Mouse (Mus musculus) adrenal gland, postnatal 10 days (tissue): ENCODE measurements around the gene Cldn20. TPM values are rescaled to one million over a fixed set of nuclear protein-coding genes. Genes with fewer than 3 reads are reported as not detected.

ENCODE experiments used
- DNase-seq: peaks from one replicate; pipeline ENCODE4 v3.0.0; 2021; ENCODE audit warnings: mixed read lengths
- long read RNA-seq, 2 experiments: library from polyadenylated mRNA; stranded (forward); transcript quantifications; one replicate each; pipeline ENCODE4 v2.0.0; 2021
- total RNA-seq, 2 experiments: library from RNA; stranded (reverse); gene quantifications; 2 replicates each; pipeline ENCODE4 v1.2.3; 2021

Cldn20 gene
- not detected for total RNA-seq
- long read RNA-seq, experiment 1, result 0 reads
- long read RNA-seq, experiment 2, result 0 reads

- DNase-seq, result no peak
Measured at GRCm38 (mm10) chr17:3532254-3532653, at the start of gene Cldn20. TSS of gene Cldn20 (plus strand) at chr17:3532554.

- DNase-seq, result no peak
Measured at GRCm38 (mm10) chr17:3483091-3483490, 49.3 kb upstream of the Cldn20 start.

- peak; percentile 71 for DNase-seq
Measured at GRCm38 (mm10) chr17:3485851-3486250, 46.5 kb upstream of the Cldn20 start.

- no peak for DNase-seq
Measured at GRCm38 (mm10) chr17:3487211-3487610, 45.1 kb upstream of the Cldn20 start.

GRCm38 (mm10) chr17:3487721-3488601 is 44.4 kb upstream of the Cldn20 start:
- no peak for DNase-seq

GRCm38 (mm10) chr17:3490216-3490895 is 42.0 kb upstream of the Cldn20 start:
- DNase-seq, result peak; percentile 49

- DNase-seq, result no peak
Measured at GRCm38 (mm10) chr17:3491065-3491464, 41.3 kb upstream of the Cldn20 start.

GRCm38 (mm10) chr17:3491667-3492066 is 40.7 kb upstream of the Cldn20 start:
- DNase-seq, result no peak

GRCm38 (mm10) chr17:3495576-3495975 is 36.8 kb upstream of the Cldn20 start:
- DNase-seq, result no peak

GRCm38 (mm10) chr17:3496080-3496479 is 36.3 kb upstream of the Cldn20 start:
- DNase-seq, result no peak

GRCm38 (mm10) chr17:3498086-3498485 is 34.3 kb upstream of the Cldn20 start:
- peak; percentile 67 for DNase-seq

GRCm38 (mm10) chr17:3498580-3498979 is 33.8 kb upstream of the Cldn20 start:
- DNase-seq, result no peak

- no peak for DNase-seq
Measured at GRCm38 (mm10) chr17:3499468-3499867, 32.9 kb upstream of the Cldn20 start.

- DNase-seq, result no peak
Measured at GRCm38 (mm10) chr17:3500076-3500475, 32.3 kb upstream of the Cldn20 start.

GRCm38 (mm10) chr17:3500936-3501335 is 31.4 kb upstream of the Cldn20 start:
- no peak for DNase-seq

GRCm38 (mm10) chr17:3505711-3506110 is 26.6 kb upstream of the Cldn20 start:
- DNase-seq, result no peak

GRCm38 (mm10) chr17:3506508-3506907 is 25.8 kb upstream of the Cldn20 start:
- no peak for DNase-seq

GRCm38 (mm10) chr17:3509841-3510240 is 22.5 kb upstream of the Cldn20 start:
- DNase-seq, result peak; percentile 75

GRCm38 (mm10) chr17:3514316-3514715 is 18.0 kb upstream of the Cldn20 start:
- DNase-seq, result no peak

- no peak for DNase-seq
Measured at GRCm38 (mm10) chr17:3515851-3516250, 16.5 kb upstream of the Cldn20 start.

GRCm38 (mm10) chr17:3516406-3516805 is 15.9 kb upstream of the Cldn20 start:
- DNase-seq, result no peak

GRCm38 (mm10) chr17:3520344-3520743 is 12.0 kb upstream of the Cldn20 start:
- DNase-seq, result no peak

- DNase-seq, result no peak
Measured at GRCm38 (mm10) chr17:3527841-3528471, 4.4 kb upstream of the Cldn20 start.
